Mouse (Mus musculus) v-Abl transformed pro-B cells (cell line): ENCODE data around the gene Tesc.

Experiments used
- in situ Hi-C, 2 experiments: fragments of 400-800 bp; cut with MboI; formaldehyde crosslinking; loops; one replicate each; pipeline ENCODE4 v1.15.1; 2025; ENCODE audit not compliant: unreplicated experiment in 2 of 2

Tesc gene

DNA sequence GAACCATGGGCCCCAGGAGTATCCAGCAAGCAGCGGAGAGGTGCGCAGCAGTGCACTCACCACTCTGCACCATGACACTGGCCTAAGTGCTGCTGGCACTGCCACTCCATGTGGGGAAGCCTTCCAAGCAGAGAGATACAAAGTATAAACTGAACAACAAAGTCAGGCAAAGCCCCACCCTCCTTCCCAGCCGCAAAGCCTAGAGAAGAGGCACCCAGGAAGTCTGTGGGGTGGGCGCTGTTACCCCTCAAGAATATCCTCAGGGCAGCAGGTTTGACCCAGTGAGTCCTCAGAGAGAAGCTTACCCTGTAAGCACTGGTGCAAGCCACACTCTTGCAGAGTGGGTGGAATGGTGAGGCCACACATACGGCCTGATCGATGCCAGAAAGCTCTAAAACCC, 62.6 kb downstream of the Tesc start:
- in situ Hi-C loops: loop anchor here in 1 of 2 experiments (25.0 kb wide), 1 partner anchor 672 kb away; no protein-coding TSS in a partner anchor

DNA sequence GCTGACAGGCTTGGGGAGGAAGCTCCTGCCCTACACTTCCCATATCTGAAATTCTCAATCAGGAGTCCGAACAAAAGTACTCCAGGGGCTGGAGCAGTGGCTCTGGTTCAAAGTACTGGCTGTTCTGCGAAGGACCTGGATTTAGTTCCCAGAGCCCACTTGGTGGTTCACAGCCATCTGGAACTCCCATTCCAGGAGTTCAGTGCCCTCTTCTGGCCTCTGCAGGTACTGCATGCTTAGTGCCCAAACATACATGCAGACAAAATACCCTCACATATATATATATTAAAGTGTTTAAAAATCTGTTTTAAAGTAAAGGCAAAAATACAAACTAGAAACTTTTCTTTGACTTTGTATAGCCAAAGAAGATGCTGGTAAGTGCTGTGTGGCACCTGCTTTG, 63.3 kb downstream of the Tesc start:
- in situ Hi-C loops: loop anchor here in 1 of 2 experiments (25.0 kb wide), 1 partner anchor 671 kb away; no protein-coding TSS in a partner anchor

DNA sequence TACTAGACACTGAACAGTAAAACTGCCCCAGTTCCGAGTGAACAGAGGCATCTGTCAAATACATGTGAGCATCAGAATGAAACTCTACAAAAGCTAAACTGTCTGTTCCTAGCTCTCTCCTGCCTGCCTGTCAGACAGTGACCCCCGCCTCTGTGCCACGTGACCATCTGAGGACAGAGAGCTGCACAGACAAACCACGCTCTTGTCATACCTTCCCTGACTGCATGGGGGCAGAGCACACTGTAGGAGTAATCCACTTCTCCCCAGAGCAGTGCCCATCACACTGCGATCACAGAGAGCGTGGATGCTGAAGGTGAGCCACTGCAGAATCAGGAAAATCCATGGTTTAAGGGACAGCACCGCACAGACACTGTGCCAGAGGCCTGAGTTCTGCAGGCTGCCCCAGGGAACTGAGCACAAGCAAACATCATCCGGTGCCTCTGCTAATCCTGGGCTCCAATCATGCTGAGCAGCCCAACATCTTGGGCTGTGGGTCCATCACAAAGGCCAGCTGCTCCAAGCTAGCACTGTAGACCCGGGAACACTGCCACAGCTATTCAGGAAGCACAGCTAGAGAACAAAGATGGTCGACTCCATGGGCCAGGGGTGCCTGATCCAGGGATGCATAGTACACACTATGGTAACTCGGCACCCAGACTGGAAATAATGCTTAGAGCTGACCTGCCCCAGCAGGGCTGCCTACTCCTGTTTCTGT, 65.9 kb downstream of the Tesc start:
- in situ Hi-C loops: loop anchor here in 1 of 2 experiments (25.0 kb wide), 1 partner anchor 669 kb away; no protein-coding TSS in a partner anchor

DNA sequence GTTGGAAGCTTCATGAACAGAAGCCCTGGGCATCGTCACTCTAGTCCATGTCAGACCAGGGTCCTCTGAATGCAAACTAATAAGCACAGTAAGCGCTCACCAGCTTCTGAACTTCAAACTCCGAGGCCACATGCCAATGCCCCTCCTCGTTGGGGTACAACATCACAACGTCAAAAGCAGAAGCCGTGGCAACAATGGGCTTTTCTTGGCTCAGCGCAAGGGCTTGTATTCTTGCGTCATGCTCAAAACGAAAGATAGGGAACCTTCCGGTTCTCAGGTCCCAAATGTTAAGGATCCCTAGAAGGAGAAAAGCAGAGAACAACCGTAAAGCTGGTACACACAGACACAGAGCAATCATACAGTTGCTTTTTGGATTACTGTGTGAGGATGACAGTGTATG, 67.9 kb downstream of the Tesc start:
- in situ Hi-C loops: loop anchor here in 1 of 2 experiments (25.0 kb wide), 1 partner anchor 667 kb away; no protein-coding TSS in a partner anchor

DNA sequence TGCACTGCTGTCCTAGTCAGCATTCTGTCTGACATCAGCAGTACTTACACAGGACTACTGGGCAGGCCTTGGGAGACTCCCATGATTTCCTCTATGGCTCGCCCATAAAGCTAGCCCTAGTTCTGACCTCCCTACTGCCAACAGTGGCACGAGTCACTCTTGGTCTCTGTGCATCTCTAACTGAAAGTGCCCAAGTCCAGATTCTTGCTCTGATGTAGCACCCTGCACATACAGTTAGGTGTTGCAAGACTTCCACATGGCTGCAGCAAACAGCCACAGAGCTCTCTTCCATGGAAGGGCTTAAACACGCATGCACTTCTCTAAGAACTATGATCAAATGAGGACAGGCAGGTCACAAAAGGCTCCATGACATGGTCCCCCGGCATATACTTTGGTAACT, 68.3 kb downstream of the Tesc start:
- in situ Hi-C loops: loop anchor here in 1 of 2 experiments (25.0 kb wide), 1 partner anchor 666 kb away; no protein-coding TSS in a partner anchor

DNA sequence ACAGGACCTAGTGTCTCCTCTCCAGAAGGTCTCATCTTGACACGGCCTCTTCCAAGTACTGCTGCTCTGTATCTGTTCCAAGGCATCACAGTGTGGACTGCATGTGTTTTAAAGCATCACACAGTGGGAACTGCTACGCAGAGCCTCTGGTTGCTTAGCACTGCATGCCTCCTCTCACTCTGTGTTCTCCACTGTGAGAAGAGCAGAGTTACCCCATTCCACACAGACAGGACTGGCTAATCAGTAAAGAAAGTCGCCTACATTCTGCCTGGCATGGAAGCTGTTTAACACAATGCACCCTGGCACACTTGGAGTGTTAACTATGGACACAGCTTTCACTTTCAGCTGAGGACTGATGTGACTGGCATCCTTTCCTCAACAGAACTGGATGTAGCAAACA, 68.8 kb downstream of the Tesc start:
- in situ Hi-C loops: loop anchor here in 1 of 2 experiments (25.0 kb wide), 1 partner anchor 666 kb away; no protein-coding TSS in a partner anchor

DNA sequence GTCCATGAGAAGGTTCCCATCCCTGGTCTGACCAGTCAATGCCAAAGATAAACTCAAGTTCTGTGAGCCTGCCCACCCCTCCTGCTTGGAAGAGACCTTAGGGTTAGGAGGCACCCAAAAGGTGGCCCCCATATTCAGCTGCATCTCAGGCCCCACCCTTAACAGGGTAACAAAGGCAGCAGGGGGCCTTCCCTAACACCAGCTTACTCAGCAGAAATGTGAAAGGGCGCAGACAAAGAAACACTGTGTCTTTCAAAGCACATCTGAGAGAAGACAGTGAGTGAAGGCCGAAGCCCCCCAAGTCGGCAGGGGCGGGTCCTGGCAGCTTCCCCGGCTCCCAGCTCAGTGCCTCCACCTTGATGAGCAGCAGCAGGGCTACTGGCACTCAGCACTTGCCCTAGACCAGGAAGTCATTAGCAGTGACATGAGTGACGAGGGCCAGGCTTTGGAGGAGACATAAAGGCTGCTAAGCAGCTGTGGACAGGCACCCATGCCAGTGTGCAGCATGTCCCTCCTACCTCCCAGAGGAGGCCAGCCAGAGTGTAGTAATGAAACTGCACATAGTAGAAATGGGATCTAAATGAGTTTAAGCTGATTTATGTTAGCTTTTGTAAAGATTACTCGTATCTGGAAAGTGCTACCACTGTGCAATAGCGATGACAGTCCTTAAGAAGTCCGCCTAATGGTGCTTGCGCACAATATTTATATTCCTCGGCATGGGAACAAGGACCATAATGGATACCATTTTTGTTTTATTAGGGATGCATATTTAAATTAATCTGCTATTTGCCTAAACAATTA, 71.7 kb downstream of the Tesc start:
- in situ Hi-C loops: loop anchor here in 1 of 2 experiments (25.0 kb wide), 1 partner anchor 663 kb away; no protein-coding TSS in a partner anchor

DNA sequence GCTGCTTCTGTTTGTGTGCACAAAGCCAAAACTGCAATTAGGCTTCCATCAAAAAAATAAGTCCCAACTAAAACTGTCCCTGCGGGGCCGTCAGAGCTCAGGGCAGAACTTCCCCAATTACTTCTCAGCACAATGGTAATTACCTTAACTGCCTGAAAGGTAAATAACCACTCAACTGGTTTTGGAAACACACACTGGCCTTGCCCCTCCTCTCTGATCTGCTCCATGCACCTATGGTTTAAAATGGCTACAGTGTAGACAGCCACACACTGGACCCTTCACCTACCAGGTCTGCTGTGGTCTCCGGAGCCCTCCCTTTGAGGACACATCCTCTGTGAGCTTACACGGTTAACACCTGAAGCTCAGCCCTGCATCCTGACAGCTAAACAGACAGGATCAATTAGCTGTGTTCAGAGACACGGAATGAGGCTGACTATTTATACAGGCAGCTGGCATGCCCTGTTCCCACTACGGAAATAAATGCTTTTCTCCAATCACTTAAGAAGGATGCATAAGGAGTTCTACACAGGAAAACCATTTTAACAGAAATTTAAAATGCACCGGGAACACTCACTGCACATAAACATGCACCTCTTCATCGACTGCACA, 72.4 kb downstream of the Tesc start:
- in situ Hi-C loops: loop anchor here in 1 of 2 experiments (25.0 kb wide), 1 partner anchor 662 kb away; no protein-coding TSS in a partner anchor

DNA sequence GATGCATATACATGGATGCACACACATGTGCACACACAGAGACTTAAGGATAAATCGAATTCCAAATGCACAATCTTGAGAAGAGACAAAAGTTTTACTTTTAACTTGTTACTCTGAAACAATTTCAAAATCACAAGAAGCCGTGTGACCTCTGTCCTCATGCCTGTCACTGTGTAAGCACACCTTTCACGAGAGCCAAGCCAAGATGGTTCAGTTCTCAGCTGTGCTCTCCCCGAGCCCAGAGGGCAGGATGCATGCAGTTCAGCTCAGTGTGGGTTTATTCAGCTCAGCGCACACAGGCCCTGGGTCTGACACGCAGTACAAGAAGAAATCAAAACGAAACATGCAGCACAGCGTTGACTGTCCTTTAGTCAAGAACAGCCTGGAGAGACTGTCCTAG, 78.0 kb downstream of the Tesc start:
- in situ Hi-C loops: no loop called here

DNA sequence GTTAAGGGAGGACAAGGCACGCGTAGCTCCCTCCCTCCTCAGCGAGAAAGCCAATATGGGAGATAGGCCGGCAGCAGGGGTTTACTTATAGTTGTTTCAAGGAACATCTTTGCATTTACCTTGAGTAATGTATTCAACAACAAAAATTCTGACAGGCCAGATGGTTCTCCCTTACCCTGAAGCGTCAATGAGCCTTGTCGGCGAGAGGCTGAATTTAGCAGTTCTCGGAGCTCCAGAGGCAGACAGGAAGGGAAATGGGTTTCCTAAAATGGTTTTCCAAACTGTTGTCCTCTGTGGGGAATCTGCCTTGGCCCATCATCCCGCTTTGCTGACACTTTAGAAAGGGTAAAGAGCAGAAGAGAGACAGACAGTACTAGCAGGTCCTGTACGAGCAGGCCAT, 79.1 kb downstream of the Tesc start:
- in situ Hi-C loops: no loop called here

DNA sequence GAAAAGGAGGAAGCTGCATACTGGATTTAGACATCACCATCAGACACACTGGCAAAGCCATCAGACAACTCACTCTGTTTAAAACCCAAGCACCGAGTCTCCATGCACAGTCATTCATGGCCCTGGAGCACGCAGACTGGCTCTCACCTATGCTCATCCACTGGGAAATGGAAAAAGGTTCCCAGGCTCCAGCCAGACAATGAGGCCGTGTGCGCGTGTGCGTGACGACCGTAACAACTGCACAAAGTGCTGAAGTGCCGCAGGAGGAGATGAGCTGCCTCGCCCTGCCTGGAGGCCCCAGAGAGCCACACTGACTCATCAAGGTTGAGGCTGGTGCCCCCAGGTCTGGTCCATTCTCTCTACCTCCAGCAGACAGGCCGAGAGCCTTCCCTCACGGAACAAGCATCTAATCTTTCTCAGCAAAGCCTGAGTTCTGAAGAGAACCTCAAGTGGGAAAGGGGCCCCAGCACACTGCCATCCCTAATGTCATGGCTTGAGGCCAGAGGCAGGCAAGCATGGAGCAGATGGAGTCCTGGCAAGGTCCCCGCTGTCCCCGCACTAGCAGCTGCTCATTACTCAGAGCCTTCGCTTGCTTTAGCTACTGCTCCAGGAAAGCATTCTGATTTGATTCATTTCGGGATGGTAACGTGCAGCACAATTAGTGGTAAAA, 80.7 kb downstream of the Tesc start:
- in situ Hi-C loops: no loop called here

DNA sequence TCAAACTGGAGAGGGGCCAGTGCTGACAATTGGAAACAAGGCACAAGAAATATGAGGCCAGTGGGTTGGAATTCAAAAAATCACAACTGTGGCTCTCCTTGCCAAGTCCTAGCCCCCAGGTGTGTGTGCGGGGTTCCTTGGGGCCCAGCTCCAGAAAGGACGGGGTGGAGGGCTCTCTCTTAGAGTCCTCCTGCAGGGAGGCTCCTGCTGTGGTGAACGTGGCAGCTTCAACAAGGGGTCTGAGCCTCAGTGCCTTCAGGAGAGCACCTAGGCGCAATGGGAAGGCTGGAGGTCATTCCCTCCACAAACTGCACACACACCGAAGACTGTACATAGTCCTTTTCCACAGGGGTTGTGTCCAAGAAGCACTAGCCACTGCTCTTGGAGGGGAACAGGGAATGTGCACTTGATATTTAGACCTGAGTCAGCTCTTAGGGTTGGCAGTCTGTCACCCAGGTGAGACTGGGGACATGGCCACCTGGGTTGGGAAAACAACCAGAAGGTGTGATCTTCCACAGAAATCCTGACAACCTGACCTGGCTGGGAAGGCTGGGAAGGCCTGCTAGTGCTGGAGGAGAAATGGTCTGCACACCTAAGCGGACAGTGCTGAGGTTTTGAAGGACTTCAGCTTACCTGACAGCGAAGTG, 81.4 kb downstream of the Tesc start:
- in situ Hi-C loops: no loop called here
